Mouse (Mus musculus): ENCODE results near the gene P3h4. TPM values are rescaled to one million over a fixed set of nuclear protein-coding genes. Genes with fewer than 3 reads are reported as not detected.

Gene P3h4
- polyA plus RNA-seq, 2 experiments, result 2.8 TPM

GRCm38 (mm10) chr11:100393733-100394132 lies 20.9 kb downstream of the P3h4 start:
- Histone ChIP-seq H3K27me3 (ENCODE audit: control insufficient read depth, insufficient read depth, low read length) (peaks cover 17% of the 10 kb centered on the region), H3K4me1 (replicated peaks; ENCODE audit: control insufficient read depth in 2 of 2, insufficient read depth in 2 of 2, low read length in 1 of 2) (peaks cover 0 to 21% of the 10 kb centered on the region in 2 experiments; a peak in 2 of 4 replicates), H3K4me2 (ENCODE audit: low read depth) (no peak overlapping the region), H3K9ac (replicated peaks) (no peak overlapping the region), H3K27ac (no peak overlapping the region), H3K4me3 (ENCODE audit: insufficient read depth in 1 of 2, low read depth in 2 of 2, low read length in 2 of 2) (no peak overlapping the region), H3K36me3 (replicated peaks; ENCODE audit: control insufficient read depth, insufficient read depth, low read depth) (no peaks in the 10 kb centered on the region), H3K9me3 (ENCODE audit: control insufficient read depth, low read length) (no peaks in the 10 kb centered on the region)
- no peak for TF ChIP-seq CTCF (IDR thresholded peaks at IDR 0.05; ENCODE audit: low read depth)
- DNase-seq (ENCODE audit: low read depth in 3 of 3, low spot score in 3 of 3) (no peak), ATAC-seq (ENCODE audit: insufficient read depth) (no peak)
- WGBS (ENCODE audit: insufficient replicate concordance), result 45% methylated on average over 7 of the region's 7 CpGs

- ATAC-seq (ENCODE audit: insufficient read depth), result no peak
- no peaks in the 10 kb centered on the region for H3K9me3 ChIP-seq (ENCODE audit: control insufficient read depth, low read length)
- H3K4me1 ChIP-seq (replicated peaks; ENCODE audit: control insufficient read depth in 2 of 2, insufficient read depth in 2 of 2, low read length in 1 of 2), result peaks cover 0 to 19% of the 10 kb centered on the region in 2 experiments; a peak in 2 of 4 replicates
- no peak overlapping the region for H3K4me2 ChIP-seq (ENCODE audit: low read depth)
- no peaks in the 10 kb centered on the region for H3K36me3 ChIP-seq (replicated peaks; ENCODE audit: control insufficient read depth, insufficient read depth, low read depth)
- TF ChIP-seq CTCF (IDR thresholded peaks at IDR 0.05; ENCODE audit: low read depth), result no peak
- no peak for TF ChIP-seq EP300 (IDR thresholded peaks at IDR 0.05; ENCODE audit: low read depth)
- peaks cover 17% of the 10 kb centered on the region for H3K27me3 ChIP-seq (ENCODE audit: control insufficient read depth, insufficient read depth, low read length)
- no peak overlapping the region for H3K4me3 ChIP-seq (ENCODE audit: insufficient read depth in 1 of 2, low read depth in 2 of 2, low read length in 2 of 2)
- no peak overlapping the region for H3K27ac ChIP-seq
- 51% methylated on average over 5 of the region's 5 CpGs for WGBS (ENCODE audit: insufficient replicate concordance)
- DNase-seq (ENCODE audit: low read depth in 3 of 3, low spot score in 3 of 3), result no peak
- H3K9ac ChIP-seq (replicated peaks), result no peak overlapping the region
Measured at GRCm38 (mm10) chr11:100392958-100393357, 21.7 kb downstream of the P3h4 start.

- no peak overlapping the region for H3K9ac ChIP-seq (replicated peaks)
- H3K4me2 ChIP-seq (ENCODE audit: low read depth), result no peak overlapping the region
- no peak overlapping the region for H3K4me3 ChIP-seq (ENCODE audit: insufficient read depth in 1 of 2, low read depth in 2 of 2, low read length in 2 of 2)
- H3K27ac ChIP-seq, result no peak overlapping the region
- no peaks in the 10 kb centered on the region for H3K36me3 ChIP-seq (replicated peaks; ENCODE audit: control insufficient read depth, insufficient read depth, low read depth)
- no peak for ATAC-seq (ENCODE audit: insufficient read depth)
- WGBS (ENCODE audit: insufficient replicate concordance), result 73% methylated on average over 7 of the region's 7 CpGs
- H3K4me1 ChIP-seq (replicated peaks; ENCODE audit: control insufficient read depth in 2 of 2, insufficient read depth in 2 of 2, low read length in 1 of 2), result peaks cover 0 to 24% of the 10 kb centered on the region in 2 experiments; a peak in 2 of 4 replicates
- peaks cover 16% of the 10 kb centered on the region for H3K27me3 ChIP-seq (ENCODE audit: control insufficient read depth, insufficient read depth, low read length)
- DNase-seq (ENCODE audit: low read depth in 3 of 3, low spot score in 3 of 3), result no peak
- TF ChIP-seq CTCF (IDR thresholded peaks at IDR 0.05; ENCODE audit: low read depth), result no peak
- no peak for TF ChIP-seq EP300 (IDR thresholded peaks at IDR 0.05; ENCODE audit: low read depth)
- no peaks in the 10 kb centered on the region for H3K9me3 ChIP-seq (ENCODE audit: control insufficient read depth, low read length)
Measured at GRCm38 (mm10) chr11:100391884-100392345, 22.7 kb downstream of the P3h4 start.

- Histone ChIP-seq H3K4me1 (replicated peaks; ENCODE audit: control insufficient read depth in 2 of 2, insufficient read depth in 2 of 2, low read length in 1 of 2) (peaks cover 0 to 24% of the 10 kb centered on the region in 2 experiments; a peak in 2 of 4 replicates), H3K4me3 (ENCODE audit: insufficient read depth in 1 of 2, low read depth in 2 of 2, low read length in 2 of 2) (no peak overlapping the region), H3K27ac (no peak overlapping the region), H3K9ac (replicated peaks) (no peak overlapping the region), H3K36me3 (replicated peaks; ENCODE audit: control insufficient read depth, insufficient read depth, low read depth) (no peaks in the 10 kb centered on the region), H3K27me3 (ENCODE audit: control insufficient read depth, insufficient read depth, low read length) (peaks cover 13% of the 10 kb centered on the region), H3K9me3 (ENCODE audit: control insufficient read depth, low read length) (no peaks in the 10 kb centered on the region), H3K4me2 (ENCODE audit: low read depth) (no peak overlapping the region)
- ATAC-seq (ENCODE audit: insufficient read depth) (peak; percentile 54; the same call in 1 of the 2 replicates), DNase-seq (ENCODE audit: low read depth in 3 of 3, low spot score in 3 of 3) (no peak)
- WGBS (ENCODE audit: insufficient replicate concordance), result 62% methylated on average over 9 of the region's 9 CpGs
- TF ChIP-seq EP300 (IDR thresholded peaks at IDR 0.05; ENCODE audit: low read depth) (no peak), CTCF (IDR thresholded peaks at IDR 0.05; ENCODE audit: low read depth) (no peak)
Measured at GRCm38 (mm10) chr11:100391081-100391883, 23.4 kb downstream of the P3h4 start.

- Histone ChIP-seq H3K4me1 (replicated peaks; ENCODE audit: control insufficient read depth in 2 of 2, insufficient read depth in 2 of 2, low read length in 1 of 2) (peaks cover 0 to 18% of the 10 kb centered on the region in 2 experiments; a peak in 2 of 4 replicates), H3K4me3 (ENCODE audit: insufficient read depth in 1 of 2, low read depth in 2 of 2, low read length in 2 of 2) (no peak overlapping the region), H3K9me3 (ENCODE audit: control insufficient read depth, low read length) (no peaks in the 10 kb centered on the region), H3K4me2 (ENCODE audit: low read depth) (no peak overlapping the region), H3K27ac (no peak overlapping the region), H3K9ac (replicated peaks) (no peak overlapping the region), H3K36me3 (replicated peaks; ENCODE audit: control insufficient read depth, insufficient read depth, low read depth) (no peaks in the 10 kb centered on the region), H3K27me3 (ENCODE audit: control insufficient read depth, insufficient read depth, low read length) (peaks cover under 1% of the 10 kb centered on the region)
- 33% methylated on average over 8 of the region's 8 CpGs for WGBS (ENCODE audit: insufficient replicate concordance)
- no peak for TF ChIP-seq CTCF (IDR thresholded peaks at IDR 0.05; ENCODE audit: low read depth)
- no peak for TF ChIP-seq EP300 (IDR thresholded peaks at IDR 0.05; ENCODE audit: low read depth)
- ATAC-seq (ENCODE audit: insufficient read depth) (peak; percentile 16; the same call in 1 of the 2 replicates), DNase-seq (ENCODE audit: low read depth in 3 of 3, low spot score in 3 of 3) (no peak)
Measured at GRCm38 (mm10) chr11:100389931-100390445, 24.6 kb downstream of the P3h4 start.

All from liver, embryonic 14.5 days (tissue).